Mouse (Mus musculus) embryonic facial prominence, embryonic 10.5 days (tissue): Measurements from ENCODE around the gene Zfp335. TPM values are rescaled to one million over a fixed set of nuclear protein-coding genes. Genes with fewer than 3 reads are reported as not detected.

ENCODE experiments used
- DNase-seq: peaks from one replicate; pipeline ENCODE4 v3.0.0-alpha.2; 2017; ENCODE audit warnings: low spot score
- H3K27ac ChIP-seq: fragments of 300-500 bp; sonication (generic); replicated peaks from 2 replicates; pipeline ENCODE4 v1.5.1; 2016; ENCODE audit warnings: mild to moderate bottlenecking
- H3K27me3 ChIP-seq: fragments of 300-500 bp; sonication (generic); replicated peaks from 2 replicates; pipeline ENCODE4 v1.6.1; 2016; ENCODE audit warnings: low read depth, mild to moderate bottlenecking; ENCODE audit not compliant: poor library complexity, severe bottlenecking
- H3K36me3 ChIP-seq: fragments of 300-500 bp; sonication (generic); replicated peaks from 2 replicates; pipeline ENCODE4 v1.6.1; 2016; ENCODE audit warnings: mild to moderate bottlenecking, moderate library complexity
- H3K4me1 ChIP-seq: fragments of 300-500 bp; sonication (generic); 2 replicates; pipeline ENCODE4 v1.6.1; 2016
- H3K4me3 ChIP-seq: fragments of 300-500 bp; sonication (generic); 2 replicates; pipeline ENCODE4 v1.5.1; 2016; ENCODE audit warnings: mild to moderate bottlenecking, moderate library complexity
- H3K9me3 ChIP-seq: fragments of 300-500 bp; sonication (generic); 2 replicates; pipeline ENCODE4 v1.6.1; 2016; ENCODE audit warnings: mild to moderate bottlenecking
- WGBS: fragments of 180-500 bp; shearing (Covaris S2); methylation state at CpG from one replicate; pipeline ENCODE4 v1.1.7; 2016; 5-methylcytosine and 5-hydroxymethylcytosine counted together
- polyA plus RNA-seq: library from polyadenylated mRNA; unstranded; fragments of >200 nt; fragmentation: Nextera tagmentation; extraction: Ambion mirVana; gene quantifications from 2 replicates; pipeline ENCODE4 v1.2.1, GENCODE M21; 2016

The Zfp335 gene
- polyA plus RNA-seq, 1 experiment from 2014 or later = 18.2 TPM

DNA sequence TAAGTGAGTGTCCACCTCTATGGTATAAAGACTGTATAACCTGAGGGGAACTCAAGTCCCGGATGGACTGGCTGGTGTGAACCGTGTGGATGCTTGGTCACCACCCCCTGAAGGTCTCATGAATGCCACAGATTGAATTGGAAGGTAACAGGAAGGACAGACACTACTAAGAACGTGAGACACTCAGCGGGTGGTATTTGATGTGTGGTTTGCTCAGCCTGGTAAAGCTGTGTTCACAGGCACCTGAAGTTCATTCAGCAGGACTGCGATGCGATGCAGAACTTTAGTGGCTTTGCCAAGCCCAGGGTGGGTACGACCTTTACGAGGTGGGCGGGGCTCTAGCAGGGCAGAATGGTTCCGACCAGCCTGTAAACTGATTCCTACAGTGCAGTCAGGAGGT, 5.8 kb upstream of the Zfp335 start:
- Histone ChIP-seq H3K4me1 (peaks cover 22% of the 10 kb centered on the region), H3K9me3 (no peaks in the 10 kb centered on the region), H3K36me3 (peaks cover 39% of the 10 kb centered on the region), H3K4me3 (no peak overlapping the region), H3K27ac (no peak overlapping the region), H3K27me3 (no peaks in the 10 kb centered on the region)
- WGBS = 71% methylated on average over 10 of the region's 10 CpGs
- DNase-seq = no peak

DNA sequence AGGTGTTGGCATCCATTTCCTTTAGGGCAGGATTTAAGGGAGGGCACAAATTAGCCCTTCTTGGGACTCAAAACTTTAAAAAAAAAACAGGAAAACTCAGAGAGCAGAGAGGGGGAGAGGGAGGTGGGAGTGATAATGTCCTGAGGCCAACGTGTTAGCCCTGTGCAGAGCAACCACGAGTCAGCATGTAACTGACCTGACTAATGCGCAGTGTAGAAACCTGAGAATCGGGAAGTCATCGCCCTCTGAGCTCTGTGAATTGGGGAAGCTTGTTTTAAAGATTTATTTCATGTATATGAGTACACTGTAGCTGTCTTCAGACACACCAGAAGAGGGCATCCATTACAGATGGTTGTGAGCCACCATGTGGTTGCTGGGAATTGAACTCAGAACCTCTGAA, 5.3 kb upstream of the Zfp335 start:
- whole genome bisulfite sequencing = 80% methylated on average over 5 of the region's 5 CpGs
- no peak overlapping the region for H3K27ac ChIP-seq
- H3K27me3 ChIP-seq = no peaks in the 10 kb centered on the region
- DNase-seq = no peak
- H3K4me1 ChIP-seq = peaks cover 22% of the 10 kb centered on the region
- H3K9me3 ChIP-seq = no peaks in the 10 kb centered on the region
- H3K36me3 ChIP-seq = peaks cover 39% of the 10 kb centered on the region
- H3K4me3 ChIP-seq = no peak overlapping the region

DNA sequence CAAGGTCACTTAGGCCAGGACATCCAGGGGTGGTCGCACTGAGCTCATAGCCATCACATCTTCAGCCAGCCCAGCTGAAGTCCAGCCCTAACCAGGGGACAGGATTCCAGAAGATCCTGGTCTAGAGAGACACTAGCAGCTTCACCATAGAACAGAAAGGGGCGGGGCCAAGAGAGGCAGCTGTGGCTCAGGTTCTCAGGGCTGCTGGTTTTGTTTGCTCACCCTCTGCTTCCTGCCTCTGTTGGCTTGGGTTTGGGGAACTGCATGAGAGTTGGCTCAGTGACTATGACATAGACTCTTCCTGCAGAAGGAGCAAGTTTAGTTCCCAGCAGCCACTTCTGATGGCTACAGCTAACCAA, 1.9 kb upstream of the Zfp335 start:
- Histone ChIP-seq H3K27me3 (no peaks in the 10 kb centered on the region), H3K4me1 (peaks cover 41% of the 10 kb centered on the region), H3K9me3 (no peaks in the 10 kb centered on the region), H3K27ac (no peak overlapping the region), H3K4me3 (no peak overlapping the region), H3K36me3 (peaks cover 33% of the 10 kb centered on the region)
- DNase-seq = no peak
- 84% methylated on average over 2 of the region's 2 CpGs for WGBS

DNA sequence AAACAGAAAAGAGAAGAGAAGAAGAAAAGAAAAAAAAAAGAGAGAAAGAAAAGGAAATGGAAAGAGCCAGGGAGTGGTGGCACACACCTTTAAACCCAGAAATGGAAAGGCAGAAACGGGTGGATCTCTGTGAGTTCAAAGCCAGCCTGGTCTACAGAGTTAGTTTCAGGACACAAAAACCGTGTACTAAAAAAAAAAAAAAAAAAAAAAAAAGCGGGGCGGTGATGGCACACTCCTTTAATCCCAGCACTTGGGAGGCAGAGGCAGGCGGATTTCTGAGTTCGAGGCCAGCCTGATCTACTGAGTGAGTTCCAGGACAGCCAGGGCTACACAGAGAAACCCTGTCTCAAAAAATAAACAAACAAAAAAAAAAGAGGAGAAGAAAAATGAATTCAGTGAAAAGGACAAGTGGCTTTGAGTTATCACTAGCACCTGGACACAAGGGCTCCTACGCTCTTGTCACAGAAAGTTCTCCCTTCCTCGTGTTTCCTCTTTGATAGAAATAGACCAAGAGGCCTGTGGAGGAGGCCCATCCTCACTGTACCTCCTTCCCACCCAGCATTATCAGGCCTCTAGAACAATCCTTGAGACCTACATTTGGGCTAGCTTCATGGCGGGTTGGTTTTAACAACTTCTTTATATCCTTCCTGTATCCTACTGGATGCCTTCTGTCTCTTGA, 1.3 kb upstream of the Zfp335 start:
- peaks cover 38% of the 10 kb centered on the region for H3K4me1 ChIP-seq
- H3K27me3 ChIP-seq = no peaks in the 10 kb centered on the region
- no peak for DNase-seq
- H3K27ac ChIP-seq = no peak overlapping the region
- H3K4me3 ChIP-seq = peak overlapping the region; percentile 76
- H3K9me3 ChIP-seq = no peaks in the 10 kb centered on the region
- H3K36me3 ChIP-seq = peaks cover 34% of the 10 kb centered on the region
- WGBS = 89% methylated on average over 9 of the region's 9 CpGs

DNA sequence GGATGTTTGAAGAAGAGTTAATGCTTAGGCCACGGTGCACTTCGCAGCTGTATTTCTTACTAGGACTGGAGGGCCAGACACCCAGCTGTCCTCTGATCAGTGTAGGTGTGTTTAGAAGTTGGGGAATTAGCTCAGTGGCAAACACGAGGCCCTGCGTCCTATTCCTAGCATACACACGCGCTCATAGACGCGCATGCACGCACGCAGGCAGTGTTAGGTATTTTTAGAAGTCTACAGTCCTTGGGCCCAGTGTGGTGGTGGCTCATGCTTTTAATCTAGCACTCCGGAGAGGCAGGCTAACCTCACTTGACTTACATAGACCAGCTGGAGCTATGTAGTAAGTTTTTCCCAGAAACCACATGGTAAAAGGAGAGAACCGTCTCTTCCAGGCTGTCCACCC, 594 bp upstream of the Zfp335 start:
- H3K27ac ChIP-seq = peak overlapping the region; percentile 100
- peak overlapping the region; percentile 76 for H3K4me3 ChIP-seq
- H3K36me3 ChIP-seq = peaks cover 41% of the 10 kb centered on the region
- H3K27me3 ChIP-seq = no peaks in the 10 kb centered on the region
- no peaks in the 10 kb centered on the region for H3K9me3 ChIP-seq
- 25% methylated on average over 12 of the region's 12 CpGs for WGBS
- no peak for DNase-seq
- H3K4me1 ChIP-seq = peaks cover 34% of the 10 kb centered on the region

DNA sequence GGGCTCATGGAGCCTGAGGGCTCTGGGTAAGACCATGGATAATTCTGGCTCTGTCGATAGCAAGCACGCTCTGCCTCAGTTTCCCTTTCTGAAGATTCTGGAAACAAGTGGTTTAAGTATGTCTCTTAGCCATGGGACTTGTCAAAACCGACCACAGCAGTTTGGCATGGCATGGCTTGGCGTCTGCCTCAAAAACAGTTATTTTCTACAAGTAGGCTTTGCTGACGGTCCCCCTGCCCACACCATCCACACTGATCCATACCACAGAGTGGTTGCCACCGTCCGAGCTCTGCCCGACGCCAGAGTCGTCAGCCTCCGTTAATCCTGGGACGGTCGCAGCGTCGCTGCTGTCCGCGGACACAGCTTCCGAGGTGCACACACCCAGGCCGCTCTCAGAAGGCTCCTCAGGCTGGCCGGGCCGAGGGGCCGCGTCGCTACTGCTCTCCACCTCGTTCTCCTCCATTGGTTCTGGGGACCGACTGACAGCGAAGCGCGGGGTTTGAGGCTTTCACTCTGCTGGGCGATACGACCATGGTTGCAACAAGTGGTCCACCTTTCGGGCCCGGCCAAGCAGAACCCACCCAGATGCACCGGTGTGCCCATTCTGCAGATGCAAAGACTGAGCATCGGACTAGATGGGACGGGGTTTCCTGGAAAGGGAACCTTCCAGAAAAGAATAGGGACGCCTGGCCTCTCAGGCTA, 1.0 kb downstream of the Zfp335 start:
- H3K36me3 ChIP-seq = peaks cover 54% of the 10 kb centered on the region
- 6% methylated on average over 37 of the region's 37 CpGs for WGBS
- DNase-seq = no peak

DNA sequence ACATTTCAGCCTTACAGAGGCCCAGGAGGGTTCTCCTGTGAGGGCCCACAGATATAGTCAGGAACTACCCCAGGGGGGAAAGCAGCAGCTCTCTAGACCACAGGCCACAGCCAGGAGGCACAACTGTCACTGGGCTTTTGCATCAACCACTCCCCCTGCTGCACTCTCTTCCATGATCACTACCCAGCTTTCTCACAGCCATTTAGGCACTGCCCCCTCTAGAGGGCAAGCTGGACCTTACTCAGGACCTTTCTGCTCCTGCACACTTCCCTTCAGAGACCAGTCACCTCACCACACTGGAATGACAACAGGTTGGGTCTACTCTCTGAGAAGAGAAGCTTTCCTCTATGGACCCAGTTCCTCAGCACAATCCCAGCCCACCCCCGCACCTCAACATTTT, 2.0 kb downstream of the Zfp335 start:
- Histone ChIP-seq H3K4me3 (peak overlapping the region; percentile 76), H3K27ac (0 out of 2 replicates have a peak overlapping the region, but pooled peaks have one; percentile 44), H3K4me1 (peaks cover 34% of the 10 kb centered on the region), H3K9me3 (peaks cover 9% of the 10 kb centered on the region; the same call in 1 of the 2 replicates), H3K27me3 (no peaks in the 10 kb centered on the region), H3K36me3 (peaks cover 64% of the 10 kb centered on the region)
- WGBS = 85% methylated on average over 1 of the region's 1 CpGs
- peak; percentile 42 for DNase-seq

More for the DNA sequence above, 1.0 kb downstream of the Zfp335 start:
- peaks cover 34% of the 10 kb centered on the region for H3K4me1 ChIP-seq
- no peaks in the 10 kb centered on the region for H3K27me3 ChIP-seq
- peak overlapping the region; percentile 76 for H3K4me3 ChIP-seq
- peaks cover 9% of the 10 kb centered on the region; the same call in 1 of the 2 replicates for H3K9me3 ChIP-seq
- peak overlapping the region; percentile 100 for H3K27ac ChIP-seq

DNA sequence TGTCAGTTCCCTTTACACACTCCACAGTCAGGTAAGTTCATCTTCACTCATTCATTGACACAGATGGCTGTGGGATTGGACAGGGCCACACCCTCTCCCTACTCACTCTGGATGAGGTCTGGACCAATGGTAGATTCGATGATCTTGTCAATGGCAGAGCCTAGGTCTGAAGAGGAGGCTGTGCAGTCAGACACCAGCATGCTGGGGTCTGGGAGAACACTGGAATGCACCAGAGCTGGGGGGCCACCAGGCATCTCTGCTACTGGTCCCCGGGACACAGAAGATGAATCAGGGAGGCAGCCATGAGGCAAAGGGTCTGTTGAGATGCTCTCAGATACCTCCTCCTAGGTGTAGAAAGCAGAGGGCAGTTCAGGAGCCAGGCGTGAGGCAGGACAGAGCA, 2.5 kb downstream of the Zfp335 start:
- peaks cover 66% of the 10 kb centered on the region for H3K36me3 ChIP-seq
- DNase-seq = no peak
- 0 out of 2 replicates have a peak overlapping the region, but pooled peaks have one; percentile 44 for H3K27ac ChIP-seq
- H3K9me3 ChIP-seq = peaks cover 9% of the 10 kb centered on the region; the same call in 1 of the 2 replicates
- H3K27me3 ChIP-seq = no peaks in the 10 kb centered on the region
- whole genome bisulfite sequencing = 92% methylated on average over 3 of the region's 3 CpGs
- peaks cover 34% of the 10 kb centered on the region for H3K4me1 ChIP-seq
- peak overlapping the region; percentile 76 for H3K4me3 ChIP-seq

DNA sequence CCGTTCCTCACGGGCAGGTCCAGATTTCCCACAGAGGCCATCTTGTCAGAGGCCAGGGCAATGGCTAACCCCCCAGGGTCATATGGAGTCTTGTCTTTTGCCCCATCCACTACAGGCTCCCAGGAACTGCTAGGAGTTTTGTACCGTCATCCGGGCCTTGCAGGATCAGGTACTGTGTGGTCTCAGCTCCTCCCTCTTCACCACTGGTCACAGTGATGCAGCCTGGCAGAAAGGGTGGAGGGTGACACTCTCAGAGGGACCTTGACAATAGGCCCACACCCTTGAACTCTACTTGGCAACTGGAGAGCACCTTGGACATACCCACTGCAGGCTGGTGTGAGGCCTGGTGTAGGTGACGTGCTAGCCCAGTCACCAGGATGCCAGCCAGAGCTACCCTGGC, 3.5 kb downstream of the Zfp335 start:
- WGBS = 96% methylated on average over 5 of the region's 5 CpGs
- Histone ChIP-seq H3K4me3 (no peak overlapping the region), H3K27ac (no peak overlapping the region), H3K27me3 (no peaks in the 10 kb centered on the region), H3K36me3 (peaks cover 68% of the 10 kb centered on the region), H3K9me3 (peaks cover 9% of the 10 kb centered on the region; the same call in 1 of the 2 replicates), H3K4me1 (peaks cover 29% of the 10 kb centered on the region)
- no peak for DNase-seq

DNA sequence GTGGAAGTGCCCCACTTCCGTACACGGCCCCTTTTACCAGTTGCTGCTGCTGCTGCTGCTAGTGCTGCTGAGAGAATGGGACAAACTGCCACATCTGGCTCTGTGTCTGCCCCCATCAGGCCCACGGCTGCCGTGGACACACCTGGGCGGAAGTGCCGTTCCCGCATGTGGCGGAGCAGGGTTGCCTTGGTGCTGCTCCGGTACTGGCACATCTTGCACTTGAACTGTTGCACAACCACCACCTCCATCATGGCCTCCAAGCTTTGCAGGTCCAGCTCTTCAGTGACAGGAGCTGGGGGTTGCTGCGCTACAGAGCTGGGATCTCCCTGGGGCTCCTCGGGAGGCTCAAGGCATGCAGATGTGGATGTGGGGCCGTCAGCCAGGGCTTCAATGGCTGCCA, 4.0 kb downstream of the Zfp335 start:
- peaks cover 73% of the 10 kb centered on the region for H3K36me3 ChIP-seq
- no peak overlapping the region for H3K27ac ChIP-seq
- 95% methylated on average over 12 of the region's 12 CpGs for WGBS
- H3K4me1 ChIP-seq = peaks cover 28% of the 10 kb centered on the region
- no peaks in the 10 kb centered on the region for H3K27me3 ChIP-seq
- H3K9me3 ChIP-seq = peaks cover 9% of the 10 kb centered on the region; the same call in 1 of the 2 replicates
- DNase-seq = no peak
- H3K4me3 ChIP-seq = no peak overlapping the region

DNA sequence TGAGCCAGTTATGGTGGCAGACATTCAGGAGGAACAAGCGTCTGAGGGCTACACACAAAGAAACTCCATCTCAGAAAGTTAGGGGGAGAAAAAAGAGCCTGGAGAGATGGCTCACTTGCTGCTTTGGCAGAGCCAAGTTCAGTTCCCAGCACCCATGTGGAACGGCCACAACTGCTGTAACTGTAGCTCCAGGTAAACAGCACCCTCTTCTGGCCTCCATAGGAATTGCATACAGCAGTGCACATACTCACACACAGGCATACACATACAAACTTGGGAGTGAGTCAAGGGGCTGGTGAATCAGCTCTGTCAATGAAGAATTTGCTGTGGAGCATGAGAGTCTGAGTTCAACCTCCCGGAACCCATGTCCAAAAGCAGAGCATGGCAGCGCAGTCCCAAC, 5.5 kb downstream of the Zfp335 start:
- WGBS = 98% methylated on average over 4 of the region's 4 CpGs
- Histone ChIP-seq H3K36me3 (peaks cover 88% of the 10 kb centered on the region), H3K4me1 (peaks cover 21% of the 10 kb centered on the region)

DNA sequence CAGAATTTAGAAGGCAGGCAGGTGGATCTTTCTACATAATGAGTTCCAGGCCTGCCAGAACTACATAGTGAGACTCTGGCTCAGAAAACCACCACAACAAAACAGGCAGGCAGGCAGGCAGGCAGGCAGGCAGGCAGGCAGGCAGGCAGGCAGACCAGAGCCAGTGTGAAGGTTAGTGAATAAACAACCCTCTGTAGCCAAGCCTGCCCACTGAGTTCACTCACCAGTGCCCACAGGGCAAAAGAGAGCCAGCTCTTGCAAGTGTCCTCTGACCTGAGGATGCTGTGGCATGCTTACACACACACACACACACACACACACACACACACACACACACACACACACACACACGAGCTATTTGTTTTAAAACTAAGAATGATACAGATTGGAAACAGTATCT, 8.1 kb downstream of the Zfp335 start:
- DNase-seq = no peak
- 64% methylated on average over 1 of the region's 1 CpGs for WGBS
- Histone ChIP-seq H3K36me3 (peaks cover 100% of the 10 kb centered on the region), H3K4me3 (no peak overlapping the region), H3K9me3 (peaks cover 9% of the 10 kb centered on the region; the same call in 1 of the 2 replicates), H3K27me3 (no peaks in the 10 kb centered on the region), H3K27ac (no peak overlapping the region), H3K4me1 (no peaks in the 10 kb centered on the region)

More for the DNA sequence above, 5.5 kb downstream of the Zfp335 start:
- H3K27me3 ChIP-seq = no peaks in the 10 kb centered on the region
- no peak overlapping the region for H3K27ac ChIP-seq
- no peak overlapping the region for H3K4me3 ChIP-seq
- no peak for DNase-seq
- peaks cover 9% of the 10 kb centered on the region; the same call in 1 of the 2 replicates for H3K9me3 ChIP-seq

DNA sequence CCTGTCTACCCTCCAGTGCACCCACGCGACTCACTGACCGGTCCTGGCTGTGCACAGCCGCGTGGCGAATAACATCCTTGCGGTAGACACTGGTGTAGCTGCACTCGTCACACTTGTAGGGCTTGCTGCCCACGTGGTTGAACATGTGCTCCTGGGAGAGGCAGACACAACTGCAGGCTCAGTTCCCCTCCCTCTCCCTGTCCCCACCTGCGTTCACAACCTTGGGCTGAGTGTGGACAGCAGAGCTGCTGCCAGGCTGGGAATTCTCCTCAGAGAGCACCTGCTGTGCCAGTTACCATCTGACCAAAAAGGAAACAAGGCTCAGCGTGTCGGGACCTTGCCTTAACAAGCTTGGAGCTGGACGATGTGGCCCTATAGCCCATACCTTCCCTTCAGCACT, 10.2 kb downstream of the Zfp335 start:
- no peak for DNase-seq
- H3K27me3 ChIP-seq = no peaks in the 10 kb centered on the region
- peaks cover 6% of the 10 kb centered on the region; the same call in 1 of the 2 replicates for H3K9me3 ChIP-seq
- H3K4me3 ChIP-seq = no peak overlapping the region
- 91% methylated on average over 13 of the region's 13 CpGs for WGBS
- H3K27ac ChIP-seq = no peak overlapping the region
- peaks cover 100% of the 10 kb centered on the region for H3K36me3 ChIP-seq
- H3K4me1 ChIP-seq = no peaks in the 10 kb centered on the region
